Mouse (Mus musculus): Measurements from ENCODE around the gene Olfr1217.
"Not testable (repeated sequence)": the region's sequence is repeated elsewhere in the genome, so short reads cannot be mapped to it uniquely, and the experiment has no call there.

Gene Olfr1217

DNA sequence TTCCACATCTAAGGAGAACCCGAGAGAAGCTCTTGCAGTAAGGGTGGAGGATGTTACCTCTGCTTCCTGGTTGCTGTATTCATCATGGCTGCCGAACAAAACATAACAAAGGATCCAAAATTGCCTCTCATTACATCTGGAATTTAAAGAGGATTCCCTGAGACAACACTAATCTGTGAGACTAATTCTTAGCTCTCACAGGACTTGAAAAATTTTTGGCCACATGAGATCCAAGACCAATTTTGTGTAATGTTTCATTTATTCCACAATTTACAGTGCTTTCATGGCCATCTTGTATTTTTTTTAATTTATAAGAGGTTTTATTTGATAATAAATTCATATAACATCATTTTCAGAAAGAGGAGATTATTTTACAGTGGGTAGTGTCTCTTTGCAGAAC lies at the start of gene Olfr1217:
Gene Olfr1217 (minus strand): TSS at position 101 of the 400 bp plus-strand sequence.
- no peak for DNase-seq (ENCODE audit: low spot score in 2 of 2)

DNA sequence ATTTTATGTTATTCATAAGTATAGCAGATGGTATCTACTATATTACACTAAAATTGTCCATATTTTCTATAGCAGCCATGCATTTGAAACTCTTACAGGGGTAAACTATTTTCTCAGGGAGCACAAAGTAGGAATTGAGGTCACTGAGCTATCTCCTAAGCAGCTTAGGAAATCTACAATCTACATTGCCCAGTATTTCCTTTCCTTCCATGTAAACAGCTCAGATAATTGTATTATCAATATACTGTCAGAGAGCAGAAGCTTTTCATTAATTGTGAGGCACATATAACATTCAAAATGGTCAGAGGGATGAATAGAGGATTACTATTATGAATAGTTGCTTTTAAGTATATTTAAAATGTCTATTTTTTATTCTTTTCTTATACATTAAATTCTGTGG lies 49.6 kb upstream of the Olfr1217 start:
- DNase-seq (ENCODE audit: low spot score in 2 of 2): no peak

- DNase-seq (ENCODE audit: low spot score in 2 of 2): no peak
Measured at GRCm38 (mm10) chr2:89061087-89061486, 29.2 kb upstream of the Olfr1217 start, which contains the start of gene Olfr1218. Gene Olfr1218 (minus strand): TSS chr2:89061187.

DNA sequence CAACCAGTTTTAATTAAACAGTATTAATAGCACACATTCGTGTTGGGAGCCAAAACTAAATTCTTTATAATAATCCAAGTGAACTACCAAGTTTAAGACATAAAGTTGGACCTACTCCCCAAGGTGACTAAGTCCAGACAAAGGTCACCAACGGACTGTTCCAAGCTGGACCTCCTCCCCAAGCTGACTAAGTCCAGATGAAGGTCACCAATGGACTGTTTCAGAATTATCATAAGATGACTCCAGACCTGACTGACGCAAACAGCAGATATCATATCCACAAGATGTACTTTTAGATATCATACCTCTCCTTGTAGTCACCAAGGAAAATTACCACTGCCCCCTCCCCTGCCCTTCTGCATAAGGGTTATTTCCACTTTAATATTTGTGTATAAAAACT lies 10.4 kb downstream of the Olfr1217 start:
- DNase-seq (ENCODE audit: low spot score in 2 of 2): not testable (repeated sequence)

GRCm38 (mm10) chr2:89018240-89018639 lies 13.6 kb downstream of the Olfr1217 start, which contains the start of gene Olfr1216:
Gene Olfr1216 (minus strand): TSS chr2:89018340.
- no peak for DNase-seq (ENCODE audit: low spot score in 2 of 2)

DNA sequence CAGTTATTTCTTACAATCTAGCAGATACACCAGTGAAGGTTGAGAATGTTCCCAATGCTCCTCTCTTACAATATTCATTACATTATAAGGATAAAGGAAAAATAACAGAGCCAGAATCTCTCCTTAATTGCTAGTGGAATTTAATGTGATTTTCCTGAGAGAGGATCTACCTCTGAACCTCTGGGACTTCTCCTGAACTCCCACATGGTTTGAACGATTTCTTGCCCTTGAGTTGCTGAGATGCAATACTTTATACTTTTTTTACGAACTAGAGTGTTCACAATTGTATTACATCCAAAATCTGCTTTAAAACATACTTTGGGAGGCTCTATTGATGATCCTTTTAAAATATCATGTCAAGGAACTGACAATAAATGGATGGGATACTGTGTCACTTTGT lies 25.0 kb downstream of the Olfr1217 start, which contains the start of gene Olfr1215:
Gene Olfr1215 (minus strand): TSS at position 101 of the 400 bp plus-strand sequence.
- DNase-seq (ENCODE audit: low spot score in 2 of 2): no peak

DNA sequence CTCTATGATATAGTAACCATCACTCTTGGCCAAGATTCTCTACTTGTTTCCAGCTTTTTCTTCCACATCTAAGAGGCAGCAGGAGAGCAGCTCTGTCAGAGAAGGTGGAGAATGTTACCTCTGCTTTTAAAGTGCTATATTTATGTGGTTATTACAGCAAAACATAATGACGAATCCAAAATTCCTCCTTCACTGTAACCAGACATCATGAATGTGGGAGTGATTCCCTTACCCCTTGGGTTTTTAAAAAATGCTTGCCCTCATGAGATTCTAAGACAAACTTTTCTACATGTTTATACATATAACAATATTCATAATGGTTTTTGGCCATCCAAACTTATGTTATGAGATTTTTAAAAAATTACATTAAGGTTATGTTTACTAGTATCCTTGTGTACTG lies 39.3 kb downstream of the Olfr1217 start, which contains the start of gene Olfr1214:
Gene Olfr1214 (minus strand): TSS at position 101 of the 400 bp plus-strand sequence.
- DNase-seq (ENCODE audit: low spot score in 2 of 2): no peak

DNA sequence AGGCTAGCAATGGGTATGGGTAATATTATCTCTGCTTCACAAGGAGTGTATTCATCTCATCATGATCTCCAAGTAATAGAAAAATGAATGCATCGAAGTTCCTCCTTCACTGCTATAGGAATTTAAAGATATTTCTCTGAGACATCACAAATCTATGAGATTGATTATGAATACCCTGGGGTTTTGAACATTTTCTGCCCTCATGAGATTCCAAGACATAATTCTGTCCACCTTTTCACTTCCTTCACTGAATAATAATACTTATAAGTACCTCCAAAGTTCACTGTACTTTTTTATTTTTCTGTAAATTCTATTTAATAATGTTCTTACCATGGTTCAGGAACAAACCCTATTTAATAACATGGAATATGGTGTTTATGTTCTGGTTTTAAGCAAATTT lies 51.7 kb downstream of the Olfr1217 start, which contains the start of gene Gm13762:
Gene Gm13762 (minus strand): TSS at position 101 of the 400 bp plus-strand sequence.
- DNase-seq (ENCODE audit: low spot score in 2 of 2): no peak
